Mouse (Mus musculus): Measurements from ENCODE around the gene Dnph1. TPM values are rescaled to one million over a fixed set of nuclear protein-coding genes. Genes with fewer than 3 reads are reported as not detected.

Dnph1 gene
- polyA plus RNA-seq, 2 experiments = 14.0 to 20.0 TPM

GRCm38 (mm10) chr17:46549193-46549592, 52.7 kb downstream of the Dnph1 start:
- Histone ChIP-seq H3K36me3 (replicated peaks; ENCODE audit: control insufficient read depth, insufficient read depth, low read depth) (peaks cover 13% of the 10 kb centered on the region), H3K27ac (no peak overlapping the region), H3K4me3 (ENCODE audit: insufficient read depth in 1 of 2, low read depth in 2 of 2, low read length in 2 of 2) (no peak overlapping the region), H3K9me3 (ENCODE audit: control insufficient read depth, low read length) (no peaks in the 10 kb centered on the region), H3K9ac (replicated peaks) (no peak overlapping the region), H3K27me3 (ENCODE audit: control insufficient read depth, insufficient read depth, low read length) (peaks cover 22% of the 10 kb centered on the region), H3K4me1 (replicated peaks; ENCODE audit: control insufficient read depth in 2 of 2, insufficient read depth in 2 of 2, low read length in 1 of 2) (peaks cover 5 to 14% of the 10 kb centered on the region in 2 experiments), H3K4me2 (ENCODE audit: low read depth) (no peak overlapping the region)
- DNase-seq (ENCODE audit: low read depth in 3 of 3, low spot score in 3 of 3) = no peak
- TF ChIP-seq EP300 (IDR thresholded peaks at IDR 0.05; ENCODE audit: low read depth) (no peak), CTCF (IDR thresholded peaks at IDR 0.05; ENCODE audit: low read depth) (peak; percentile 77)
- no peak for ATAC-seq (ENCODE audit: insufficient read depth)
- 52% methylated on average over 8 of the region's 8 CpGs for WGBS (ENCODE audit: insufficient replicate concordance)

Other genes with a start within 250 kb of the Dnph1 start
- gene Polr1c, start 248.7 kb upstream of the Dnph1 start, polyA plus RNA-seq (2012; rRNA removed) = 29.7 and 40.8 TPM in 2 replicates
- 37.3 and 42.5 TPM in 2 replicates for gene Polr1c, start 248.7 kb upstream of the Dnph1 start, polyA plus RNA-seq (2014; fragmentation: Nextera tagmentation; extraction: Ambion mirVana)
- gene Yipf3, start 248.6 kb upstream of the Dnph1 start, polyA plus RNA-seq (2012; rRNA removed) = 22.4 and 23.2 TPM in 2 replicates
- gene Yipf3, start 248.6 kb upstream of the Dnph1 start, polyA plus RNA-seq (2014; fragmentation: Nextera tagmentation; extraction: Ambion mirVana) = 38.1 and 42.5 TPM in 2 replicates
- gene Lrrc73, start 243.2 kb upstream of the Dnph1 start, polyA plus RNA-seq (2012; rRNA removed) = 0.11 and 0.17 TPM in 2 replicates
- 0.08 TPM in 1 of 2 replicates, not detected in the other for gene Lrrc73, start 243.2 kb upstream of the Dnph1 start, polyA plus RNA-seq (2014; fragmentation: Nextera tagmentation; extraction: Ambion mirVana)
- 11.0 and 12.0 TPM in 2 replicates for gene Tjap1, start 213.7 kb upstream of the Dnph1 start, polyA plus RNA-seq (2012; rRNA removed)
- gene Tjap1, start 213.7 kb upstream of the Dnph1 start, polyA plus RNA-seq (2014; fragmentation: Nextera tagmentation; extraction: Ambion mirVana) = 7.7 and 8.5 TPM in 2 replicates
- gene Dlk2, start 199.3 kb upstream of the Dnph1 start, polyA plus RNA-seq (2012; rRNA removed) = 0.02 and 0.13 TPM in 2 replicates
- not detected in 2 replicates for gene Dlk2, start 199.3 kb upstream of the Dnph1 start, polyA plus RNA-seq (2014; fragmentation: Nextera tagmentation; extraction: Ambion mirVana)
- 1.7 TPM in 2 replicates for gene Abcc10, start 168.4 kb upstream of the Dnph1 start, polyA plus RNA-seq (2012; rRNA removed)
- gene Abcc10, start 168.4 kb upstream of the Dnph1 start, polyA plus RNA-seq (2014; fragmentation: Nextera tagmentation; extraction: Ambion mirVana) = 0.90 and 0.94 TPM in 2 replicates
- gene Zfp318, start 113.0 kb upstream of the Dnph1 start, polyA plus RNA-seq (2012; rRNA removed) = 1.1 and 2.1 TPM in 2 replicates
- gene Zfp318, start 113.0 kb upstream of the Dnph1 start, polyA plus RNA-seq (2014; fragmentation: Nextera tagmentation; extraction: Ambion mirVana) = 1.5 and 1.9 TPM in 2 replicates
- gene Crip3, start 67.8 kb upstream of the Dnph1 start, polyA plus RNA-seq (2012; rRNA removed) = 0.05 TPM in 1 of 2 replicates, not detected in the other
- not detected in 2 replicates for gene Crip3, start 67.8 kb upstream of the Dnph1 start, polyA plus RNA-seq (2014; fragmentation: Nextera tagmentation; extraction: Ambion mirVana)
- 0.03 and 0.04 TPM in 2 replicates for gene Slc22a7, start 58.3 kb upstream of the Dnph1 start, polyA plus RNA-seq (2012; rRNA removed)
- gene Slc22a7, start 58.3 kb upstream of the Dnph1 start, polyA plus RNA-seq (2014; fragmentation: Nextera tagmentation; extraction: Ambion mirVana) = 0.09 TPM in 1 of 2 replicates, not detected in the other
- 0.02 and 0.04 TPM in 2 replicates for gene Ttbk1, start 9.0 kb upstream of the Dnph1 start, polyA plus RNA-seq (2012; rRNA removed)
- gene Ttbk1, start 9.0 kb upstream of the Dnph1 start, polyA plus RNA-seq (2014; fragmentation: Nextera tagmentation; extraction: Ambion mirVana) = not detected in 2 replicates
- gene Cul9, start 49.7 kb downstream of the Dnph1 start, polyA plus RNA-seq (2012; rRNA removed) = 0.59 and 0.92 TPM in 2 replicates
- gene Cul9, start 49.7 kb downstream of the Dnph1 start, polyA plus RNA-seq (2014; fragmentation: Nextera tagmentation; extraction: Ambion mirVana) = 0.34 and 0.46 TPM in 2 replicates
- gene Srf, start 59.5 kb downstream of the Dnph1 start, polyA plus RNA-seq (2012; rRNA removed) = 16.0 and 22.0 TPM in 2 replicates
- 2.5 and 2.6 TPM in 2 replicates for gene Srf, start 59.5 kb downstream of the Dnph1 start, polyA plus RNA-seq (2014; fragmentation: Nextera tagmentation; extraction: Ambion mirVana)
- 3.6 and 3.7 TPM in 2 replicates for gene Ptk7, start 132.8 kb downstream of the Dnph1 start, polyA plus RNA-seq (2012; rRNA removed)
- 3.0 and 3.4 TPM in 2 replicates for gene Ptk7, start 132.8 kb downstream of the Dnph1 start, polyA plus RNA-seq (2014; fragmentation: Nextera tagmentation; extraction: Ambion mirVana)
- gene Klc4, start 149.3 kb downstream of the Dnph1 start, polyA plus RNA-seq (2012; rRNA removed) = 3.4 and 3.5 TPM in 2 replicates
- gene Klc4, start 149.3 kb downstream of the Dnph1 start, polyA plus RNA-seq (2014; fragmentation: Nextera tagmentation; extraction: Ambion mirVana) = 5.2 and 5.5 TPM in 2 replicates
- 36.1 and 46.6 TPM in 2 replicates for gene Mrpl2, start 149.5 kb downstream of the Dnph1 start, polyA plus RNA-seq (2012; rRNA removed)
- gene Mrpl2, start 149.5 kb downstream of the Dnph1 start, polyA plus RNA-seq (2014; fragmentation: Nextera tagmentation; extraction: Ambion mirVana) = 84.6 and 91.0 TPM in 2 replicates
- 11.3 and 14.9 TPM in 2 replicates for gene Cul7, start 153.6 kb downstream of the Dnph1 start, polyA plus RNA-seq (2012; rRNA removed)
- 7.1 and 8.3 TPM in 2 replicates for gene Cul7, start 153.6 kb downstream of the Dnph1 start, polyA plus RNA-seq (2014; fragmentation: Nextera tagmentation; extraction: Ambion mirVana)
- 16.4 and 20.3 TPM in 2 replicates for gene Rrp36, start 177.6 kb downstream of the Dnph1 start, polyA plus RNA-seq (2012; rRNA removed)
- gene Rrp36, start 177.6 kb downstream of the Dnph1 start, polyA plus RNA-seq (2014; fragmentation: Nextera tagmentation; extraction: Ambion mirVana) = 11.4 and 14.0 TPM in 2 replicates
- 27.3 and 34.4 TPM in 2 replicates for gene Mea1, start 182.1 kb downstream of the Dnph1 start, polyA plus RNA-seq (2012; rRNA removed)
- gene Mea1, start 182.1 kb downstream of the Dnph1 start, polyA plus RNA-seq (2014; fragmentation: Nextera tagmentation; extraction: Ambion mirVana) = 61.7 and 62.4 TPM in 2 replicates
- 40.2 and 41.5 TPM in 2 replicates for gene Klhdc3, start 184.2 kb downstream of the Dnph1 start, polyA plus RNA-seq (2012; rRNA removed)
- 46.3 and 49.4 TPM in 2 replicates for gene Klhdc3, start 184.2 kb downstream of the Dnph1 start, polyA plus RNA-seq (2014; fragmentation: Nextera tagmentation; extraction: Ambion mirVana)
- 21.3 and 24.1 TPM in 2 replicates for gene Ppp2r5d, start 208.4 kb downstream of the Dnph1 start, polyA plus RNA-seq (2012; rRNA removed)
- 23.6 and 24.4 TPM in 2 replicates for gene Ppp2r5d, start 208.4 kb downstream of the Dnph1 start, polyA plus RNA-seq (2014; fragmentation: Nextera tagmentation; extraction: Ambion mirVana)
- 9.3 and 9.6 TPM in 2 replicates for gene Pex6, start 214.8 kb downstream of the Dnph1 start, polyA plus RNA-seq (2012; rRNA removed)
- 5.3 and 7.1 TPM in 2 replicates for gene Pex6, start 214.8 kb downstream of the Dnph1 start, polyA plus RNA-seq (2014; fragmentation: Nextera tagmentation; extraction: Ambion mirVana)
- gene Gnmt, start 232.5 kb downstream of the Dnph1 start, polyA plus RNA-seq (2012; rRNA removed) = 15.7 and 18.3 TPM in 2 replicates
- gene Gnmt, start 232.5 kb downstream of the Dnph1 start, polyA plus RNA-seq (2014; fragmentation: Nextera tagmentation; extraction: Ambion mirVana) = 30.8 and 31.2 TPM in 2 replicates